Mouse (Mus musculus) intestine, postnatal 0 days (tissue): ENCODE measurements at regions not wholly inside any gene's neighbourhood (a gene's known extent, or its start where the extent isn't known, plus 50 kb on each side); places are given as distances from the start of the nearest gene placed in this dataset.

Experiments used
- ATAC-seq: fragments of 200-750 bp; cut with Nextera tagmentation; 2 replicates; pipeline ENCODE4 v1.8.0; 2017; ENCODE audit warnings: mild to moderate bottlenecking, moderate TSS enrichment, moderate library complexity
- H3K27ac ChIP-seq: fragments of 300-500 bp; sonication (generic); 2 replicates; pipeline ENCODE4 v1.5.1; 2014; ENCODE audit warnings: mild to moderate bottlenecking, low read depth, low read length, moderate library complexity
- H3K27me3 ChIP-seq: fragments of 300-500 bp; sonication (generic); replicated peaks from 2 replicates; pipeline ENCODE4 v1.6.1; 2014; ENCODE audit warnings: low read length, mixed read lengths; ENCODE audit not compliant: control insufficient read depth, insufficient read depth
- H3K36me3 ChIP-seq: fragments of 300-500 bp; sonication (generic); 2 replicates; pipeline ENCODE4 v1.6.1; 2014; ENCODE audit warnings: mild to moderate bottlenecking, moderate library complexity; ENCODE audit not compliant: control insufficient read depth, insufficient read depth
- H3K4me1 ChIP-seq: fragments of 300-500 bp; sonication (generic); replicated peaks from 2 replicates; pipeline ENCODE4 v1.6.1; 2014; ENCODE audit warnings: antibody characterized with exemption, low read length, mixed read lengths; ENCODE audit not compliant: control insufficient read depth, insufficient read depth
- H3K4me2 ChIP-seq: fragments of 300-500 bp; sonication (generic); replicated peaks from 2 replicates; pipeline ENCODE4 v1.6.1; 2014; ENCODE audit warnings: low read depth, mild to moderate bottlenecking, moderate library complexity
- H3K4me3 ChIP-seq: fragments of 300-500 bp; sonication (generic); 2 replicates; pipeline ENCODE4 v1.5.1; 2014; ENCODE audit warnings: low read depth, low read length
- H3K9ac ChIP-seq: fragments of 300-500 bp; sonication (generic); 2 replicates; pipeline ENCODE4 v1.6.1; 2014; ENCODE audit warnings: mild to moderate bottlenecking, low read depth, low read length
- H3K9me3 ChIP-seq: fragments of 300-500 bp; sonication (generic); 2 replicates; pipeline ENCODE4 v1.6.1; 2016; ENCODE audit warnings: mixed run types; ENCODE audit not compliant: control insufficient read depth
- CTCF ChIP-seq: sonication (generic); IDR thresholded peaks from 2 replicates; pipeline ENCODE4 v1.5.1; 2016; ENCODE audit warnings: low read depth, mild to moderate bottlenecking, control low read depth, antibody characterized with exemption, moderate library complexity
- WGBS: fragments of 180-500 bp; shearing (Covaris S2); extraction: QIAGEN DNeasy Blood & Tissue Kit; methylation state at CpG from one replicate; pipeline ENCODE4 v1.1.7; 2014; 5-methylcytosine and 5-hydroxymethylcytosine counted together

- Histone ChIP-seq H3K9ac (no peak overlapping the region), H3K4me3 (no peak overlapping the region), H3K27ac (no peak overlapping the region), H3K36me3 (no peaks in the 10 kb centered on the region), H3K4me1 (no peaks in the 10 kb centered on the region), H3K4me2 (no peak overlapping the region), H3K27me3 (no peaks in the 10 kb centered on the region), H3K9me3 (no peaks in the 10 kb centered on the region)
- no peak for TF ChIP-seq CTCF
- WGBS: 55% methylated on average over 4 of the region's 4 CpGs
- no peak for ATAC-seq
Observed at GRCm38 (mm10) chr12:43856370-43856769, 353.8 kb downstream of the Dnajb9 start.

- no peaks in the 10 kb centered on the region for H3K27me3 ChIP-seq
- no peaks in the 10 kb centered on the region for H3K36me3 ChIP-seq
- TF ChIP-seq CTCF: no peak
- no peak overlapping the region for H3K4me3 ChIP-seq
- H3K4me2 ChIP-seq: no peak overlapping the region
- H3K9me3 ChIP-seq: no peaks in the 10 kb centered on the region
- no peaks in the 10 kb centered on the region for H3K4me1 ChIP-seq
- H3K9ac ChIP-seq: no peak overlapping the region
- no peak for ATAC-seq
- H3K27ac ChIP-seq: no peak overlapping the region
Observed at GRCm38 (mm10) chr12:43852246-43852645, 357.9 kb downstream of the Dnajb9 start.

- Histone ChIP-seq H3K9ac (no peak overlapping the region), H3K4me2 (no peak overlapping the region), H3K9me3 (no peaks in the 10 kb centered on the region), H3K27me3 (no peaks in the 10 kb centered on the region), H3K4me3 (no peak overlapping the region), H3K36me3 (no peaks in the 10 kb centered on the region), H3K27ac (no peak overlapping the region), H3K4me1 (no peaks in the 10 kb centered on the region)
- no peak for ATAC-seq
- no peak for TF ChIP-seq CTCF
- WGBS: 65% methylated on average over 4 of the region's 4 CpGs
Observed at GRCm38 (mm10) chr12:43851264-43852009, 358.7 kb downstream of the Dnajb9 start.

GRCm38 (mm10) chr12:43843907-43844537 lies 366.1 kb downstream of the Dnajb9 start:
- TF ChIP-seq CTCF: no peak
- Histone ChIP-seq H3K9ac (no peak overlapping the region), H3K27ac (no peak overlapping the region), H3K4me2 (no peak overlapping the region), H3K9me3 (no peaks in the 10 kb centered on the region), H3K4me1 (no peaks in the 10 kb centered on the region), H3K27me3 (no peaks in the 10 kb centered on the region), H3K4me3 (no peak overlapping the region), H3K36me3 (no peaks in the 10 kb centered on the region)
- 64% methylated on average over 5 of the region's 5 CpGs for WGBS
- no peak for ATAC-seq

- 62% methylated on average over 1 of the region's 1 CpGs for WGBS
Observed at GRCm38 (mm10) chr12:43831976-43832375, 378.1 kb downstream of the Dnajb9 start.

GRCm38 (mm10) chr12:43828641-43829040 lies 381.5 kb downstream of the Dnajb9 start:
- ATAC-seq: no peak
- Histone ChIP-seq H3K4me2 (no peak overlapping the region), H3K27me3 (no peaks in the 10 kb centered on the region), H3K27ac (no peak overlapping the region), H3K36me3 (no peaks in the 10 kb centered on the region), H3K9ac (no peak overlapping the region), H3K4me3 (no peak overlapping the region), H3K9me3 (no peaks in the 10 kb centered on the region), H3K4me1 (no peaks in the 10 kb centered on the region)
- TF ChIP-seq CTCF: no peak

More at GRCm38 (mm10) chr12:43831976-43832375, 378.1 kb downstream of the Dnajb9 start:
- ATAC-seq: no peak
- H3K27me3 ChIP-seq: no peaks in the 10 kb centered on the region
- no peak overlapping the region for H3K9ac ChIP-seq
- H3K4me1 ChIP-seq: no peaks in the 10 kb centered on the region
- H3K4me3 ChIP-seq: no peak overlapping the region
- no peak overlapping the region for H3K27ac ChIP-seq
- H3K36me3 ChIP-seq: no peaks in the 10 kb centered on the region
- no peak for TF ChIP-seq CTCF
- no peaks in the 10 kb centered on the region for H3K9me3 ChIP-seq
- no peak overlapping the region for H3K4me2 ChIP-seq
